Mouse (Mus musculus): ENCODE measurements around the gene Abraxas2.
A peak's percentile ranks its signal among the peaks of the same experiment; 100 is the strongest.

Gene Abraxas2

DNA sequence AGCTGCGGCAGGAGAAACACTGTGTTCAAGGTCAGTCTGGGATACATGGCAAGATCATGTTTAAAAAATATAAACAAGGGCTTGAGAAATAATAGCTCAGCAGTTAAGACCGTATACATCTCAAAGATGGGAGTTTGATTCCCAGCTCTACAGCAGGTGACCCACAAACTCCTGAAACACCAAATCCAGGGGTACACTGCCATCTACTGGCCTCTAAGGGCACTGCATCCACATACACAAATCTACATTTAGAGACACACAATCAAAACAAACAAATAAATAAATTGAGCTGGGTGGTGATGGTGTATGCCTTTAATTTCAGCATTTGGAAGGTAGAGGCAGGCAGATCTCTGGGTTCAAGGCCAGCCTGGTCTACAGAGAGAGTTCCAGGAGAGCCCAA, 39.2 kb downstream of the Abraxas2 start:
- peak; percentile 34 for DNase-seq (ENCODE audit: low spot score)

DNA sequence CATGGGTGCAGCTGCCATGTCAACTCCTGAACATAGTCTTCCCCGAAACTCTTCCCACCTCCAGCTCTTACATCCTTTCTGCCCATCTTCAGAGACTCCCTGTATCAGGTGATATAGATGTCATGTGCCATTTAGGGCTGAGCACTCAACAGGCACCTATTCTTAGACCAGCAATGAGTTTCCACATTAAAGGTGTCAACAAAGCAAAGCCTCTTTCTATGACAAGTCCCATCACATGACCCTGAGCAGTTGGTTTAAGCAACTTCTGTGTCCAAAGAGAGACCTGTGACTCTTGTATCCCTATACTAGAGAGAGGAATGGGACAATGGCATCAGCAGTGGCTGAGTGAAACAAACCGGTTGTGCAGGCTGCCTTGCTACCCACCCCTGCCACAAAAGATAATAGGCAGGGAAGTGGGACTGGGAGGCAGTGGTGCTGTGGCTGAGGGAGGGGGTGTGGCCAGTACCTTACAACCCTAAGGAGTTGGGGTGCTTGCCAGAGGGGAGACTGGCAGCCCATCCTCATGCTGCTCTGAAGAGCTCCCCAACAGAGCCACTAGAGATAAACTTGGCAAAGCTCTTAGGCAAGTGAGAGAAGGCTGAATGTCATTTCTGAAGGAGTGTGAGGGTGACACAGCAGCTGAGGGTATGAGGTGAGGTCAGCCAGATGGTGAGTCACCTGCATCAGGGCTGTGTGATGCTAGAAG, 42.0 kb downstream of the Abraxas2 start:
- no peak for DNase-seq (ENCODE audit: low spot score)

- DNase-seq (ENCODE audit: low spot score): no peak
Measured at GRCm38 (mm10) chr7:132903796-132904195, 44.8 kb downstream of the Abraxas2 start.

- no peak for DNase-seq (ENCODE audit: low spot score)
Measured at GRCm38 (mm10) chr7:132921971-132922370, 62.9 kb downstream of the Abraxas2 start.

- DNase-seq (ENCODE audit: low spot score): no peak
Measured at GRCm38 (mm10) chr7:132925227-132925626, 66.2 kb downstream of the Abraxas2 start.

DNA sequence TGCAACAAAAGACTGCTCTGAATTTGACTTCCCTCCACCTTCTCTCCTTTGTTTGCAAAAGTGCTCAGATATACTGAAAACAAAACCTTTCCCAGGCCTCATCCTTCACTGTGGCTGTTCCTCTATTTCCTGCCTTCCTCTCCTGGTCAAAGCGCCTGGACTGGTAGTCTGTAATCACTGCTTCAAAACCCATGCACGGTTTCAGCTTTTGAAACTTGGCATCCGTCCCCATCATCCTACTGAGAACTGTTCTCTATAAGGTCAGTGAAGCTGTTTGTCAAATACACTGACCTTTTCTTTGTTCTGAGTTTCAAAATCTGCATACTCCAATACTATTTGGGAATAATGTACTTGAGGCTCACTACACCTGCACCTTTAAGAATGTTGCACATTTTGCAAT, 68.2 kb downstream of the Abraxas2 start:
- DNase-seq (ENCODE audit: low spot score): no peak

GRCm38 (mm10) chr7:132930055-132930454, 71.0 kb downstream of the Abraxas2 start:
- no peak for DNase-seq (ENCODE audit: low spot score)

DNA sequence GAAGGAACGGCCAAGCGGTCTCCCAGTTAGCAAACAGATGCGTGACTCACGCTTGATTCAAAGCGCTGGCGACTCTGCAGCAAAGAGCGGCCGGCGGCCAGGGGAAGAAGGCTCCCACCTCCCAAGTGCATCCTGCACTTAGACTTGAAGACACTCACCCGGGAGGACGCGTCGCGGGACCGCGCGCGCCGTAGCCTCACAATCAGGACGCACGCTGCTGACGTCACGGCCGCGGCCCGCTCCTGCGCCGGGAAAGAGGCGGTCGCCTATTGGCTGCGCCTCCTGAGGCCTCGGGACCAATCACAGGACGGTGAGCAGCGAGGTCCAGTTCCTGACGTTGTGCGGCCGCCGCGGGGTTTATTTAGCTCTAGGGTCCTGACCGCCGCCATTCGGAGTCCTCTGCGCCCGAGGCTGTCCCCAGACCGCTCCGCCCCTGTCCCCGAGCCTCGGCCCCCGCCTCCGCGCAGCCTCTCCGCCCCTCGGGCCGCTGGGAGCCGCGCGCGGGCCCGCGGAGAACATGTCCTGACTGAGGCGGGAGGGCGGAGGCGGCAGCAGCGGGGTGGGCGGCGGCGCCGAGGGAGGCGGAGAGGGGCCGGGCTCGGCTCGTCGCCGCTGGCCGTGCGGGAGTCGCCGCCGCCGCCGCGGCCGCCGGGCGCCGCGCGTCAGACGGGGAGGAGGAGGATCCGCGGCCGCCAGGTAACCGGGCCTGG, 72.0 kb downstream of the Abraxas2 start, which contains the start of gene Zranb1:
Gene Zranb1 (plus strand): TSS at position 293 of the 710 bp plus-strand sequence.
- peak; percentile 97 for DNase-seq (ENCODE audit: low spot score)

GRCm38 (mm10) chr7:132931560-132932351, 72.7 kb downstream of the Abraxas2 start:
- peak; percentile 35 for DNase-seq (ENCODE audit: low spot score)

- DNase-seq (ENCODE audit: low spot score): no peak
Measured at GRCm38 (mm10) chr7:132933331-132933730, 74.3 kb downstream of the Abraxas2 start.

Data from spleen, adult 12 weeks (tissue).